Mouse (Mus musculus) CD4-positive helper T cell, adult 2 months (primary cell): ENCODE measurements around the gene Atp2b2.
A peak's percentile ranks its signal among the peaks of the same experiment; 100 is the strongest.

Experiments used
- DNase-seq: peaks from one replicate; pipeline ENCODE4 v3.0.0-alpha.2; 2012; ENCODE audit warnings: low read depth, missing footprints, low spot score

Gene Atp2b2

DNA sequence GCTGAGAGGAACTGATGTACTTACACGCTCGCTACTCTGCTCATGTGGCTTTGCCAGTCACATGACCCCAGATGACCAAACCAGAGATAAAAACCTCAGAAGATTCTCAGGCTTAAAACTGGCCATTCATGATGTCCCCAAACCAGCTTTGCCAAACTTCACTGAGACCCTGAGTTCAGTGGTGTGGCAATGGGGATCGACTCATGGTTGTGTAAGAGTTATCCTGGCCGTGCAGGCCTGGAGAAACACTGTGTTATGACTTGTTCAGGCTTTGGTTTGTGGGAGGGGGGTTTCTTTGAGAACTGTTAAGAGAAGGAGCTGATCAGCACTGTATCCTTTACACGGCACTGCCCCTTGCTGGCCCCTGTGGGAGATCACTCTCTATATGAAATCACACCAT is 250.0 kb downstream of the Atp2b2 start:
- DNase-seq = no peak

DNA sequence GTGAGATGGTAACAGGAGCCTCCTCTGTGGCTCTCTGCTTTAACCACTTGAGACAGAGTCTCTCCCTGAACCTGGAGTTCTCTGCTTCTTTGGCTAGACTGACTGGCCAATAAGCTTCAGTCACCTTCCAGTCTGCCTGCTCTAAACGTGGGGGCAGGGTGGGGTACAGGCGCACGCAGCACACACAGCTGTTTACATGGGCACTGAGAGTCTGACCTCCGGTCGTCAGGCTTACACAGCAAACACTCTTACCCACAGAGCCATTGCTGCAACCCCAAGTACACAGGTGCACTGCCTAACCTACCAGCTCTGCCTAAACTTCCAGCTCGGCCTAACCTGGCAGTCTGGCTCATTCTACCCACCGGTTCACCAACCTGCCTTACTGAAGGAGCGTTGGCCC is 251.4 kb downstream of the Atp2b2 start:
- no peak for DNase-seq

DNA sequence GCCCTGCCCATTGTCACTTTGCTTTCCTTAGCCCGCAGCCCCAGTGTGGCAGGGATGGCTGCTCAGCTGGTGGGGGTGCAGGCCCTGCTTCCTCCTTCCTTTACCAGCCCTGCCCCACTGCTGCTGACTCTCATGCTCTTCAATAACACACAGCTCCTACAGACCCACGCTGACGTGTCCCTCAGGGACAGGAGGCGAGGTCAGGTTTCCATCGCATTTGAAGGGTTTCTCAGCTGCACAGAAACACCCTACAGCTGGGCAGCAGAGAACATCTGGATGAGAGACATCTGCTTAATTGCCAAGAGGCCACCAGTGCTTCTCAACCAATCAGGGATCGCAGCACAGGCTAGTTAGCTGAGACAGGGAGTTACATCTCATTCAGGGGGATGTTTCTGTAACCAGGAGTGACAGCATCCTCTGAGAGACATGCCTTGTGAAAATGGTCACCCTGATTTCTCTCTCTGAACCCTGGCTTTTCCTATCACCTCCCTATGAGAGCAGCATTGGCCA is 254.9 kb downstream of the Atp2b2 start:
- DNase-seq = no peak

DNA sequence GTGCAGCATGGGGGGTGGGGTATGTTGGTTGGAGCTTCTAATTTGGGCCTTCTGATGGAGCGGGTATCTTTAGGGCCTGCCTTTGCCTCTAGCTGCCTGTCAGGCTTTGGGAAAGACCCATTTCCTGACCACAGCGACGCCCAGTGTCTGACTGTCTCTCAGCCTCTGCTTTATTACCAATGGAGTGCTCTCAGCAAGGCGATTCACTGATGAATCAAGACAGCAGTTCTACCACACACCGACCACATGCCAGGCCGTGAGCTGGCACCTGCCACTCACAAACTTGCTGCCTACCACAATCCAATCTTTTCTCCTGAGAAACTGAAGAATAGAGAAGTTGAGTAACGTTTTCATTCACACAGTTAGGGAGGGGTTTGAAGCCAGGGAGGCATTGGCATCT is 256.8 kb downstream of the Atp2b2 start:
- DNase-seq = peak; percentile 8

DNA sequence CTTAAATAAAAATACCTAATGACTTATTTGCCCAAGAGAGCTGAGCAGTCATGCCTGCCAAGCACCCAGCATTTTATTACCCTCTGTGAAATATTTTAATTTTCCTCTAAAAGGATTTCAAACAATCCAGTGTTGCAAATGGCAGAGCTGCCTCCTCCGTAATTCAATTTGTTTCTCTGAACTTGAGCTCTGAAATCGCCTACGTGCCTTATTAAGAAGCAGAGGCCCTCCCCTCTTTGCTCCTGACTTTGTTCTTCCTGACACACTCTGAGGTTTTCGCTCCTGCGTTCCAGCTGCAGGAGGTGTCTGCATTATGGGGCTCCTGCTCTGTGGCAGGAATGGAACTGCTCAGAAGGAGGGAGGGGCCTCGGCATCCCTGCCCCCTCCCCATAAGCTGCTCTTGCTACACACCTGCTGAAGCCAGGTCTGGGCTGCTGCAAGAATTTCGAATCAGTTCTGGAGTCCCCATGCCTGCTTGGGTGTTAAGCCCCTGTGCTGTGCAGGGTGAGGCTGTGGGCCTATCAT is 264.1 kb downstream of the Atp2b2 start:
- no peak for DNase-seq

DNA sequence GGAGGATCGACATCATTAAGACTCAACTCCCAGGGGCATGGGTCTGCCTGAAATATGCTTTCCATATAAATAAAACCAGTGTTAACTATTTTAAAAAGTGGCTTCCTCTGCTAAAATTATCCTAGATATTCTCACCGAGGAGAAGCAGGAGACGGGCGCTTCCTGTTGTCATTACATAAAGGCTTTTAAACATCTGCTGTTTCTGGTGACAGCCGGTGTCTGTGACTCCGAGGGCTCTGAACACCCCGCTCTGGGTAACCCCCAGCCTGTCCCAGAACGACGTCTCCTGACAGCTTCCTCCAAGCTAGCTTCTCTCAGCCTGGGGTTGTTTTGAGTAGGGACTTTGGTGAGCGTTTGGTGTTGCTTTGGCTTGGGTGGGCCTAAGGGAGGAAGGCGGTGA is 273.6 kb downstream of the Atp2b2 start:
- no peak for DNase-seq

DNA sequence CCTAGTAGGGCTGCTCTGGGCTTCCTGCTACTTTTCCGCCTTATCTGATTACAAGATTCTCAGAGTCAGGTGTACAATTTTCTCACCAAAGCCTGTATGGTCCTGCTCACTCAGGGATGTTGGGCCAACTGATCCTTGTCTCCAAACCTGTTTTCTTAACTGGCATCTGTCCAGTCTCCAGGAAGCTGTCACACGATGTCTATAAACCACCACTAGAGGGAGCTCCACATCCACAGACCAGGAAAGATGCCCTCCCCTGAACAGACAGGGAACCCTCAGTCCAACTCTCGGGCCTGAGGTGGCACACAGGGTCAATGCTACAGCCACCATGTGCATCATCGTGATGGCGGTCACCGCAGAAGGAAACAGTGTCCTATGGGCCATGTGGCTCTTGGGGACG is 280.8 kb downstream of the Atp2b2 start:
- peak; percentile 52 for DNase-seq

DNA sequence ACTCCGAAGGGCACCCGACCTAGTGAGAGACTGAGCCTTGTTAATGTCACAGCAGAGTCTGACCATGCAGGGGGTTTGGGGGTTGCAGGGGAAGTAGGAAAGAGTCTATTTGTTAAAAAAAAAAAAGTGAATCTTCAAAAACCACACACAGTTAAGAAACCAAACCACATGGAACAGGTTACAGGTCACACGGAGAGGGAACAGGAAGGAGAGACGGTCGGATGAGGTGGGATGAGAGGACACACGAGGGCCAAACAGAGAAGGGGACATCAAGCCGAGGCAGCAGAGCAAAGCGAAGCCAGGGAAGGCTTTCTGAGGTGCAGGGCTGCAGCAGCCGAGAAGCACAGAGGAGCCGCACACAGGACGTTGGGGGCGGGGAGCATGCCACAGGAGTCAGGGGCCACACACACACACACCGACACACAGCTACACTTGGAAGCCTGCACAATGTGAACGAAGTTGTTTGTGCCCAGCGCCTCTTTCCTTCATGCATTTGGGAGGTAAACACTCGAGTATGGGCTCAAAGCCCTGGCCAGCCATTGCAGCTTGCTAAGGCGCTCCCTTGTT is 293.2 kb downstream of the Atp2b2 start:
- DNase-seq = peak; percentile 35

DNA sequence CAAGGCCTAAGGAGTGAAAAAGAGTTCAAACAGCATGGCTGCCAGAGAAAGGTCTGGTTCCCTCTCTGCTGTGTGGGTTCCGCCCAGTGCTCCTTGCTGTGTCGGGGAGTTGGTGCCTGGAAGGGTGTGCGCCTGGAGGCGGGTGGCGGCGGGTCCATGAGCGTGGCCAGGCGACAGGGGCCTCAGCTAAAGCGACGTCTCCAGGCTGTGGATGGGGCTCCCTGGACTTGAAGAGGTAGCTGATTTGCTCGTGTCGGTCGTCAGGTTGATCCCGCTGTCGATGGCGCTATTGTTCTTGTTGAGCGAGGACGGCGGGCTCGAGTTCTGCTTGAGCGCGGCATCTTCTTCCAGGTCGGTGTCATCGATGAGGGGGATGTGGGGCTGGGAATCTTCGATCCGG is 294.1 kb downstream of the Atp2b2 start:
- no peak for DNase-seq

DNA sequence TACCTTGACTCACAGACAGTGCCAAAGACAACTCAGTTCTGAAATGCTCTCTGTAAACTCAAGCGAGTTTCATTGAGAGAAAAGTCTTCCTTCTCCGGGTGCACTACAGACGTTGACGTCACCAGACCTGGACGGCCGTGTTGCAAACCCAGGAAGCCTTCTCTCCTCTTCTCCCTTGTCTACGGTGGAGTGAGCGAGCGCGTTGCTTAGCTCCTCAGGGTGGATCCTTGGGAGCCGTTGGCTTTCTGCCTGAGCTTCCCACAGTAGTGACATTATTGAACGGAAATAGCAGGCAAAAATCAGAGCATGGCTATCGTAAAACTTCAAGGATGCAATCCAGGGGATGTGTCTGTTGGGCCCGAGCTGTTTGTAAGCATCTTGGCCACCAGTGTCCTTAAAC is 295.1 kb downstream of the Atp2b2 start:
- DNase-seq = no peak

DNA sequence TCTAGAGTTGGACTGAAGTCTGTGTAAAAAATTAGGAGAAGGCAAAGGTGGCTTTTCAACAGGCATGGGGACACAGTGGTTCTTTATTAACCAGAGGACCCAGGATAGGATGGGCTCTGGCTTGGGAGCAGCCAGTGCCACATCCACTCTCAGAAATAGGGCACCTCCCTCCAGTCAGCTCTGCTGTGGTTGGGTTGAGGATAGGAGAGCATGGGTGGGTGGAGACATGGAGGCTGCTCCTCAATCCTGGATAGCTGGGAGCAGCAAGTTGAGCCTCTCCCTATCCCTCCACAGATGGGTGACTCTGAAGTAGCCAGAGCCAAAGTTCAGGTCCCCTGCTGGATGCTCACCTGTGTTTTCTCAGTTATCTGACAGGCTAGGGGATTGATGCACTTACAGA is 297.3 kb downstream of the Atp2b2 start:
- DNase-seq = no peak

DNA sequence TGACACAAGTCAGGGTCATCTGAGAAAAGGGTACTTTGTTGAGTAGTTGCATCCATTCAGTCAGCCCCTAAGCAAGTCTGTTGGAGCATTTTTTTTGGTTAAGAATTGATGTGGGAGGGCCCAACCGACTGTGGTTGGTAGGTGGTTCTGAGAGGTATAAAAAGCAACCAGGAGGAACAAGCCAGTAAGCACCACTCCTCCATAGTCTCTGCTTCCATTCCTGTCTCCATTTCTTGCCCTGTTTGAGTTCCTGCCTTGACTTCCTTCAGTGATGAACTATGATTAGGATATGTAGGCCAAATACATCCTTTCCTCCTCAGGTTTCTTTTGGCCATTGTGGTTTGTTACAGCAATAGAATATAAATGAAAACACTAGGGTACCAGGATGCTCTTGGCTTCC is 299.3 kb downstream of the Atp2b2 start:
- DNase-seq = no peak

DNA sequence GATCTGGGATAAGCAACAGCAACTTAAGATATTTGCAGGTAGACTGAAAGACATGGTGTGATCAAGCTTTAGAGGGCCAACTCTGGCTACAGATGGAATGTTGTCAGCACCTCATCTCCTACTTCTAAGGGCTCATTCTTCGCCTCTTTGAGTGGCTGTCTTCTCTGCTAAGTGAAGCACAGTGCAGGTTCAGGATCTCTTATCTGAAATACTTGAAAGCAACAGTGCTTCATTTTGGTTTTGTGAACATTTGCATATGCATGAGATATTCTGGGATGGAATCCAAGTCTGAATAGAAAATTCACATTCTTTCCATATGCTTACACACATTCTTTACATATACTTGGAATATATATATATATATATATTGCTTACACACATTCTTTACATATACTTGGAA is 300.1 kb downstream of the Atp2b2 start:
- DNase-seq = no peak

DNA sequence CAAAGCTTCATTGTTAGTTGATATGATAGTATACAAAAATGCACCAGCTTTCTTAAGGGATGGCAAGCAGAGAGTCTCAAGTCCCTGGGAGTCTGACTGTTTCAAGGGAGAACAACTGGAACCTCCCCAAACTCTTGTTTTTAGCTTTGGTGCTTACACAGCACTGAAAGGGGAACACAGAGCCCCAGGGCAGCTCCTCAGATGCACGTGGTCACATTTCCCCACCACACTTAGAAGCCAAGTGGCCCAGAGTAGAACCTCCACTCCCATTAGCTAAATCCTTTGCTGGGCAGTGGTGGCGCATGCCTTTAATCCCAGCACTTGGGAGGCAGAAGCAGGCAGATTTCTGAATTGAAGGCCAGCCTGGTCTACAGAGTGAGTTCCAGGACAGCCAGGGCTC is 301.0 kb downstream of the Atp2b2 start:
- no peak for DNase-seq

DNA sequence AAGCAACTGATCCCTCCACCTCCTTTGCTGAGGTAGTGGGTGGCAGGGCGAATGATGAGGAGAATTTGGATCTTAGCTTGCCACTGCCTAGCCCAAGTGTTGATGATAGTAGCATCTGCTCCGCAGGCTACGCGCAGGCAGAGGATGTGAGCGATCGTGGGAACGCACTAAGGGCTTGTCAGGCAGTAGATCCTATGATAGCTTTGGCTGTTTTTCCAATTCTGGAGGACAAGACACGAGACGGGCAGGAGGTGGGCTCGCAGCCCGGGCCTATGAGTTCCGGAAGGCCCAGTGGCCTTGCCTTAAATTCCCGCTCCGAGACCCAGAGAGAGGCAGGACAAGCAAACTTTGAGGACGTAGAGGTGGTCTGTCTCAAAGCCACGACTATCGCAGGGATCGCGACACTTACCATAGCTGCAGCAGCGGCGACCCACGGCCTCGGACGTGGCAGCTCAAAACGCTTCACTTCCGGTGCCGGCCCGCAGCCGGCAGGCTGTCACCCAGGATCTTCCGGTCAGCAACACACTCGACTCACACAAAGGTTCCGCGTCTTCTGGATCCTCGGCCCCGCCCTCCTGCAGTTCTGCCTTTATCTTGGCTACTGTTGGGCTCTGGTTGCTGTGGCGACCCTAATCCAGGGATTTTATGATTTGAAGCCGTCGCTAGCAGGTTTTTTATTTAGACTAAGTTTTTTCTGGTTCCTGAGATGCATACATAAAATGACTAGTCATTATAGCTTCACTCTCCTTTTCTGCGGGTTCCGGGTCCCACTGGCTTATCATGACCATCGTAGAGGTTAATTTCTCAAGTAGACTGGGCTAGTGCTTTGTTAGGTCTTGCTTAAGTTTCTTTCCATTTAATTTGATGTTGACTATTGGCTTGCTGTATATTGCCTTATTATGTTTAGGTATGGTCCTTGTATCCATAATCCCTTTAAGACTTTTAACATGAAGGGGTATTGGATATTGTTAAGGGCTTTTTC is 301.9 kb downstream of the Atp2b2 start, which contains the start of gene Sec13:
Gene Sec13 (minus strand): TSS at position 508 of the 982 bp plus-strand sequence.
- DNase-seq = peak; percentile 90

DNA sequence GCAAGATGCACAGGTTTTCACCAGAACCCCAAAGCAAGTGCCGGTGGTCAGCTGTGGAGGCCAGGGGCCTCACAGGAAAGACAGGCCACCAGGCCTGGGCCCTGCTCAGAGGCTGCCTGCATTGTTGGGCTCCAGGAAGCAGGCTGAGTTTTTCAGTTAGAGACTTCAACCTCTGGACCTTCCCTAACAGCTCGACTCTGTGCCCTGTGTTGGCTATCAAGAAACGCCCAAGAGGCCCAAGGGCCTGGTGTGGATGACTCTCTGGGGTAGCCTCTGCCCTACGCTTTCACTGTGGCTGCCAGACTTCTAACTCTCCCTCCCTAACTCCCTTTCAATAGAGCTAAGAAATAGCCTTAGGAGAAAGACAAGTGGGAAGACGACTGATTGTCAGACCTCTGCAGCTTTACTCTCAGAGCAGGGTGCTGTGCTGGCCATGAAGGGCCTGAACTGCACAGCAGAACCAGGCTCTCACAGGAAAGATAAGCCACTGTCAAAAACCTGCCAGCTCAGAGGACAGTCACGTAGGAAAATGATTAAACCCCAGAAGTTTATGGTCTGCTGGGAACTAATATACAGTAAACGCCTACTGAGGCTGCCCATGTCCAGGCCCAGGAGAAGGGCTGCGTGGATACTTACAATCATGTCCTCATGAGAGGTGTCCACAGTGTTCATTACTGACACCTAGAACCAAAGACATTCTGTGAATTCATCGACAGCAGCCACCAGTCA is 304.9 kb downstream of the Atp2b2 start:
- no peak for DNase-seq

DNA sequence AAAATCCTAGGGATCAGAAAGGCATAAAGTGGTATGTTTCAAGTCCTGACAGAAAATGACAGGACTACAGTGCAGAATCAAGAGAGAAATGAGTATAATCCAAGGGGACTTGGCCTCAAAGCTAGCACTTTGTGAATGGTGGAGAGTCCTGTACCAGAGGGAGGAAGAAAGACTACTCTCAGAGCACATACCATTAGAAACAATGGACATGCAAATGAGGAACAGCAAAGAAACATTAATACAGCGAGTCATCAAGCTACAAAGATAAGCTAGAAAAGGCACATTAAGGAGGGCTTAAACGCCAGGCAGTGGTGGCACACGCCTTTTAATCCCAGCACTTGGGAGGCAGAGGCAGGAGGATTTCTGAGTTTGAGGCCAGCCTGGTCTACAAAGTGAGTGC is 311.1 kb downstream of the Atp2b2 start:
- DNase-seq = no peak

DNA sequence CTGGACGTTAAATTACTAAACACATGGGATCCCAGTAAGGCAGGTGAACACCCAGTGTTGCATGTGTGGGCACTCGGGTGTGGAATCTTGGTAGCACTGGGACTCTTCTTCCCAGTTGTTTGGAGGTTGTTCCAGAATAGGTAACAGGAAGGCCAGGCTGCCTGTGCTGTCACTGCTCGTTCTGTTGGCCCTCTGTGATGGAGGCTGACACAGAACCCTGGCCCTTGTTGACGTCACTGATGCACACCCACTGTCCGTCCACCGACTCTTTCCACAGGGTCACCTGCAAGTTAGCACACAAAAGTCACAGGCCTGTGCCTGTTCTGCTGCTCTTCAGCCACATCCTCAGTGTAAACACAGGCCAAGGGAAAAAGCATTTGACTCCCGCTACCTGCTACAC is 314.2 kb downstream of the Atp2b2 start:
- no peak for DNase-seq

DNA sequence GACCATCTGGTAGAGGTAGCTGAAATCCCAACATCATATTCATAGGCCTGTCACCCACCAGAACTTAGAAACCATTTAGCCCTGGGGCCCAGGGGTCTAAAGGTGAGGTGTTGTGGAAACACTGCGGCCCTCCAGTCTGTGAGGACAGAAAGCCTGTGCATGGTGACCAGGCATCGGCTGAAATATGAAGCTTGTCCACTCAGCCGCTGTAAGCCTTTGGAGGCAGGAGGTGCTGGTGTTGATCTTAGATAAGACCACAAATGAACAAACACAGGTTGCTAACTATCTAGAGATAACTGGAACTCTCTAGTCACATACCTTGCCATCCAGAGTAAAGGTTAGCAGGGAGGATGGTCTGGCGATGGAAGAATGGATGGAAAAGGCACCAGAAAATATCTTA is 321.4 kb downstream of the Atp2b2 start:
- DNase-seq = no peak

DNA sequence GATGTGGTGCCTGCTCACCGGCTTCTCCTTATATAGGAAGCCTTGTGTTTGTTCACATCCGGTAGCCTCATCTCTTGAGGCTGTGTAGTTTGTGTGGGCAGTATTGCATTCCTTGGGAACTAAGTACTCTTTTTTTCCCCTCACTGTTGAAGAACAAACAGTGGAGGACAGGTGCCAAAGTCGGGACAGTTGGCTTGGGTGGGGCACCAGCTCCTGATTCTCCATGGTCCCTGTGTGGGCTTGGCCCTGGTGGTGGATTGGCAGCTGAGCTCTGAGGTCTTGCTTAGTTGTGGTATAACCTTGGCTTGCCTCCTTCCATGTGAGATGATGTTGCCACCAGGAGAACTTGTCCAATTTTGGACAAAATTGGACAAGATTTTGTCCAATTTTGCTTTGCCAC is 322.5 kb downstream of the Atp2b2 start, which contains the start of gene Ghrl:
Gene Ghrl (minus strand): TSS at position 3 of the 400 bp plus-strand sequence.
- no peak for DNase-seq

DNA sequence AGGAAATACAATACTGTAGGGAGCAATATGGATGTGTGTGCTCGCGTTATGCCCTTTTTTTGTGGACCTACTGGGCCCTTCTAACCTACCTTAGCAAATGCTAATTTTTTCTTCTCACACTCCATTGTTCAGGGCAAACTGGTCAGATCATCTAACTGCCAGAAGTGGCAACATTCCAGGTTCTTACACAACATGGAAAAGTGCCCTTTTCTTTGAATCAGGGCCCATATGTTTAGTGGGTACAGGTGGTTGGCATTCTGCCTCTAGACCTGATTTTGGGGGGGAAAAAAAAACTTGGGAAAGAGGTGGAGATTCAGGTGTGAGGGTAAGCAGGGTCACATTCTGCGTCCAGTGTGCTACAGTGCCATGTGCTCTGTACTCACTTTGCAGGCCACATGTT is 324.9 kb downstream of the Atp2b2 start:
- DNase-seq = no peak

DNA sequence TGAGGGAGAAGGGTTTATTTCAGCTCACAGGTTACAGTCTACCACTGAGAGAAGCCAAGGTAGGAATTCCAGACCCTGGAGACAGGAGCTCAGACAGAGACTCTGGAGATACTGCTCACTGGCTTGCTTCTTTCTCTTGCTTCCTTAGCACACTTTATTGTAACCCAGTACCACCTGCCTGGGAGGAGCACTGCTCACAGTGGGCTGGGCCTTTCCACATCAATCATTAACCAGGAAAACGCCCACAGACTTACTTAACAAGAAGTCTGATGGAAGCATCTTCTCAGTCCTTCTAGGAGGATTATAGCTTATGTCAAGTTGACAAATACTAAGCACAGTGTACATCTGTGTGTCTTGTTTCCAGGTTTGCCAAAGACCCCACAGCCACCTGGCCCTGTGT is 327.6 kb downstream of the Atp2b2 start:
- DNase-seq = no peak
